28 mouse cellular contexts compared by ENCODE assay signal in the genomic region with DNA sequence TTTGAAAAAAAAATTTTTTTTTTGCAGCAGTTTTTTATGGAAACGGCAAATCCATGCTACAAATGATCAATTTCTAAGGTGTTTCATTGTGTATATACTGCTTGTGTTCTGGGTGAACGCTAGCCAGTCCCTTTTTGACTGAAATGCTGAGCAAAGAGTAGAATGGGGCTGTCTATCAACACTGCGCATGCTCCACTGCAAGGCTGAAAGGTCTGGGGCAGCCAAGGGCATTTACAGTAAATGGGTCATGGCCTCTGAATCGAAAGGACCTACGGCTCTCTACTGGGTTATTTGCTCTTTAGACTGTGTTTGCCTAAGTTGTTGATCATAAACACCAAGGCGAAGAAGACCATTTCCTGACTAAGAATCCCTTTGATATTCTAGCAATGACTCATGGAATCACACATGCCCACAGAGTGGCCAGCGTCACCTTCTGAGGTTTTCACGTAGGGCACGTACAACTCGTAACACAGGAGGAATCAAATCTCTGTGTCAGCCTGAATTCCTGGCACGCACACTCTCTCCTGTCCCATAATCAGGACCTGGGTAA.
DNase-seq lines count a peak whose midpoint lies in the region; ATAC-seq and TF ChIP-seq lines count a peak whose summit lies in the region.
"Had no signal": no experiment of that assay in that cellular context is flagged by ENCODE, and none has a peak within 500 bp of the region (broad histone marks: within the 10 kb centered on the region; RNA-seq: fewer than 3 reads in every experiment).

No protein-coding gene starts in this region.

- no peak overlapping the region for H3K27ac ChIP-seq in CH12.LX (ENCODE audit: insufficient read depth, low read depth)
- H3K27ac ChIP-seq: heart, embryonic 15.5 days; intestine, embryonic 15.5 days; limb, embryonic 10.5 days; limb, embryonic 15.5 days; stomach, postnatal 0 days had no signal

- peak; percentile 20 for DNase-seq in adrenal gland, postnatal 10 days
- DNase-seq in adrenal gland, postnatal 4 days (ENCODE audit: low spot score in 2 of 2): no peak
- no peak for DNase-seq in CH12.LX (ENCODE audit: extremely low read depth)
- DNase-seq in induced T-regulatory cell, adult 2 months (ENCODE audit: low read depth): peak; percentile 53
- DNase-seq in kidney, postnatal 4 days: no peak
- no peak for DNase-seq in cerebellum, postnatal 25 days
- DNase-seq: B cell, adult 2 months; cerebellum, adult 18-20 months; cerebellum, postnatal 10 days; gastrocnemius, postnatal 14 days; kidney, adult 2 months; kidney, postnatal 36 days; layer of hippocampus, postnatal 36 days; lung, embryonic 14.5 days; lung, postnatal 14 days; midbrain, embryonic 14.5 days; right cerebral cortex, adult 18-20 months; right cerebral cortex, postnatal 4 days; thymus, adult 18-20 months; thymus, postnatal 36 days had no signal

- no peak for TF ChIP-seq RAD21 in CH12.LX (IDR thresholded peaks at IDR 0.05; ENCODE audit: low read depth, low read length)

- TF ChIP-seq CTCF in CH12.LX (conservative IDR thresholded peaks at IDR 0.05 in 1 of 2, IDR thresholded peaks at IDR 0.05 in 1 of 2; ENCODE audit: low read depth in 2 of 2, low read length in 2 of 2): no peak

- no peak for TF ChIP-seq EP300 in CH12.LX (IDR thresholded peaks at IDR 0.05; ENCODE audit: low read length)

- no peak overlapping the region for H3K9ac ChIP-seq in CH12.LX (ENCODE audit: insufficient read depth, low read depth)
- H3K9ac ChIP-seq: heart, embryonic 15.5 days; intestine, embryonic 15.5 days; limb, embryonic 15.5 days; lung, embryonic 14.5 days had no signal

- H3K36me3 ChIP-seq in CH12.LX (replicated peaks in 1 of 2; ENCODE audit: control insufficient read depth in 1 of 2, insufficient read depth in 1 of 2, low read length in 1 of 2): no peaks in the 10 kb centered on the region
- H3K36me3 ChIP-seq: heart, embryonic 15.5 days; intestine, embryonic 15.5 days; limb, embryonic 10.5 days; limb, embryonic 15.5 days had no signal

- peaks cover 13 to 29% of the 10 kb centered on the region in 2 experiments for H3K4me1 ChIP-seq in CH12.LX (ENCODE audit: control insufficient read depth in 1 of 2, insufficient read depth in 2 of 2)
- H3K4me1 ChIP-seq: heart, embryonic 15.5 days; intestine, embryonic 15.5 days; limb, embryonic 10.5 days had no signal

- no peaks in the 10 kb centered on the region for H3K9me3 ChIP-seq in CH12.LX (replicated peaks; ENCODE audit: low read length)
- H3K9me3 ChIP-seq: heart, embryonic 15.5 days; intestine, embryonic 15.5 days; limb, embryonic 10.5 days; limb, embryonic 15.5 days had no signal

- TF ChIP-seq POLR2A in CH12.LX (IDR thresholded peaks at IDR 0.05; ENCODE audit: low read depth, low read length): no peak

- no peak overlapping the region for H3K4me2 ChIP-seq in CH12.LX (ENCODE audit: insufficient read depth, low read depth, poor library complexity, severe bottlenecking)
- H3K4me2 ChIP-seq: heart, embryonic 15.5 days; intestine, embryonic 15.5 days; limb, embryonic 15.5 days; lung, embryonic 14.5 days had no signal

- ATAC-seq in monocyte, adult 5-6 weeks (replicated peaks; ENCODE audit: insufficient number of reproducible peaks, low FRiP score, low TSS enrichment, poor library complexity, severe bottlenecking): no peak
- ATAC-seq: forebrain, embryonic 14.5 days; hindbrain, embryonic 16.5 days; intestine, embryonic 15.5 days had no signal

- dilution Hi-C loops in CH12.LX (cut with MboI; ENCODE audit: extremely low pct_ligation_motif_present, extremely low pct_unique_long_range_greater_than_20kb, low sequenced_read_pairs): no loop called here

- no peak overlapping the region for H3K4me3 ChIP-seq in CH12.LX (replicated peaks in 1 of 3; ENCODE audit: low read depth in 2 of 3, low read length in 2 of 3, poor library complexity in 1 of 3)
- H3K4me3 ChIP-seq: heart, embryonic 15.5 days; intestine, embryonic 15.5 days; limb, embryonic 10.5 days; limb, embryonic 15.5 days had no signal

- in situ Hi-C loops in CH12.LX (cut with MboI; ENCODE audit: low pct_ligation_motif_present, low pct_unique_long_range_greater_than_20kb, low sequenced_read_pairs): no loop called here

- H3K79me2 ChIP-seq in CH12.LX (replicated peaks; ENCODE audit: control insufficient read depth, extremely low read depth, insufficient read depth, poor library complexity, severe bottlenecking): no peaks in the 10 kb centered on the region

- H3K27me3 ChIP-seq in CH12.LX (replicated peaks): no peaks in the 10 kb centered on the region
- H3K27me3 ChIP-seq: heart, embryonic 15.5 days; intestine, embryonic 15.5 days; limb, embryonic 15.5 days had no signal

TF ChIP-seq in CH12.LX, 34 proteins besides CTCF, POLR2A, EP300 and RAD21:
- TF ChIP-seq NRF1 (IDR thresholded peaks at IDR 0.05; ENCODE audit: low read depth, low read length) (peak; percentile 73), SMC3 (IDR thresholded peaks at IDR 0.05; ENCODE audit: low read depth, low read length) (no peak), HCFC1 (IDR thresholded peaks at IDR 0.05; ENCODE audit: low read depth, low read length) (no peak)

Comparison
In these comparisons a context has a peak if more than half of its experiments do, and no peak if none do; other contexts are left out.
1. DNase-seq: peak in adrenal gland, postnatal 10 days (single experiment) and induced T-regulatory cell, adult 2 months (single experiment); none in adrenal gland, postnatal 4 days (0 of 2), CH12.LX (single experiment), kidney, postnatal 4 days (0 of 2) and cerebellum, postnatal 25 days (0 of 2).